Mouse (Mus musculus) cerebellum, adult 9-10 months (tissue): ENCODE measurements around the gene Mul1.

Experiments
- DNase-seq: peaks from one replicate; pipeline ENCODE4 v3.0.0; 2022

Gene Mul1

GRCm38 (mm10) chr4:138462971-138463831 is 28.7 kb downstream of the Mul1 start:
- peak; percentile 45 for DNase-seq

GRCm38 (mm10) chr4:138463832-138464487 is 29.5 kb downstream of the Mul1 start:
- peak; percentile 73 for DNase-seq

DNA sequence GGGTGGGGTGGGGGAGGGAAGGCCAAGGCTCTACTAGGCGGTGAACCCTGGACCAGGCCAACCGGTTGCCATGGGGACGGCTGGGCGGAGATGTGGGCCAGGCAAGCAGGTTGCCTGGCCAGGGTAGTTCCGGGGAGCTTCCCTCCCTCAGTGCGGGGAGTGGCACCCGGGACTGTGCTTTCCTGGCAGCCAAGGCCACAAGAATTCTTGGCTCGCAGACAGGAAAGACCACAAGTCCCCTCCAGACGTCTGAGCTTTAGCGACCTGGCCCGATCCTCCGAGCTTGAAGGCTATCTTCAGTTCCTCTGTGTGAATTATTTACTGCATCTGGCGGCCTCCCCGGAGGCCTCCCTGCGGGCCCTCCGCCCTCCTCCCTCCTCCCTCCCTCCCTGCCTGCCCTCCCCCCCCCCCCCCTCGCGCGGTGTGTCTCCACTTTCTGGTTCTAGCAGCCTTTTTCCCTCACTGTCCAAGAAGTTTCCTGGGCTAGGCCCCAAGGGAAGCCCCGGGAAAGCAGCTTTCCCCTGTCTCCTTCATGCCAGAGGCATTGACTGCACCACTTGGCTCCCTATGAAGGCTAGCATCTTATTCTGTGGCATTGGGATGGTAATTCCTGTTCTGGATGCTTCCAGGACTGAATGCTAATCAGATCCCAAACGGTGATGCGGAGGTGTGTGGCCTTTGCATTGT is 30.3 kb downstream of the Mul1 start:
- DNase-seq: no peak

GRCm38 (mm10) chr4:138465446-138465845 is 31.0 kb downstream of the Mul1 start:
- no peak for DNase-seq

GRCm38 (mm10) chr4:138466690-138467089 is 32.2 kb downstream of the Mul1 start:
- no peak for DNase-seq

DNA sequence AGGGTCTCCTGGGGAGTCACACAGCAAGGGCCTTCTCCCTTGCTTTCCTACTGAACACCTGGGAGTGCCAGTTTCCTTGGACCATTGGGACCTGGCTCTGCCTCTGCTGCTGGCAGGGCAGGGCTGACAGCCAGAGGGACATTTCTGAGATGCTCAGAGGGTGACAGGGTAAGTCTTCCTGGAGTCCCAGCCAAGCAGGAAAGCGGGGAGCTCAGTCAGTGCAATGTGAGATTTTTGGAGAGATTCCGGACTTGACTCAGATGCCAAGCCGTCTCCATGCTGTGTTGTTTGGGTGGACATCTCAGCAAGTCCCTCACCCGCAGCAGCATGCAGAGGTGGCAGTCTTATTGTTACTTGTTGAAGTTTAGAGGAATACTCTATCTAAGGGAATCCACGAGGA is 33.0 kb downstream of the Mul1 start:
- DNase-seq: no peak

DNA sequence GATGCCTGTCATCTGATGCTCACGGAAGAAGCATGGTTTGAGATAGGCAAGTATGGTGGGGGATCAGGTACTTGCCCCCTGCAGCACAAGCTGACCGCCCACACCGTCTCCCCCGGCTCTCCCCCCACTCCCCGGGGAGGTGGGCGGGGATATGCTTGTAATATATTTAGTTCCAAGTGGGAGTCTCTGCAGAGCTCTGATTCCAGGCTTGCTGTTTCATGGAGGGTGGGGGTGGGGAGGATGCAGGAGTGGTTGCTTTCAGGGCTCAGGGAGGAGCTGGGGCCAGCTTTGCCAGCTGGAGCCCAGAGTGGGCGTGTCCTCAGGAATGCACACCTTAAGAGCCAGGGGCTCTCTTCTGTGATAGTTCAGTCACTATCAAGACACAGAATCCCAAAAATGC is 34.6 kb downstream of the Mul1 start:
- DNase-seq: no peak

GRCm38 (mm10) chr4:138471241-138471640 is 36.8 kb downstream of the Mul1 start:
- no peak for DNase-seq

GRCm38 (mm10) chr4:138479595-138479994 is 45.1 kb downstream of the Mul1 start:
- no peak for DNase-seq

- no peak for DNase-seq
Observed at GRCm38 (mm10) chr4:138480962-138481361, 46.5 kb downstream of the Mul1 start.

DNA sequence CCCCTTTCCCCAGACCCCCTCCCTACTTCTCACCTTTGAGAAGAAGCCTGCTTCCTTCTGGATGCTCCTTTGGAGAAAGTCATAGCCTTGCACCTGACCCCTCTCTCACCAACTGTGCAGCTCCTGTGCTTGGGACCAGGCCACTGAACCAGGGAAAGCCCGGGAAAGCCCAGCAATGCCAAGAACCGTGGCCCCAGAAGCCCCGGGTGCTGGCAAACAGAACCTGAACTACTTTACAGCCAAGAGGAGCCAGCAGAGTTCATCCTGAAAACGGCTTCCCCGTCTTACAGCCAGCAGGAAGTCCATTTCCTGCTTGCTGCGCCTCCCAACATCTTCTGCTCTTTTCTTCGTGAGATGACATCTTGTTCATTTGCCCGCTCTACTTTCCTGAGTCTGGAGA is 48.2 kb downstream of the Mul1 start:
- no peak for DNase-seq

- no peak for DNase-seq
Observed at GRCm38 (mm10) chr4:138488241-138488640, 53.8 kb downstream of the Mul1 start.

- DNase-seq: no peak
Observed at GRCm38 (mm10) chr4:138491088-138491487, 56.6 kb downstream of the Mul1 start.
